Mouse (Mus musculus) E14TG2a.4 (cell line): Measurements from ENCODE around the gene Fbxo27.

Experiments
- CTCF ChIP-seq: conservative IDR thresholded peaks from 2 replicates; pipeline ENCODE4 v1.5.1; 2014; ENCODE audit warnings: low read length
- NANOG ChIP-seq: IDR thresholded peaks from 2 replicates; pipeline ENCODE4 v1.6.1; 2014; ENCODE audit warnings: borderline replicate concordance, low read length, mixed read lengths

DNA sequence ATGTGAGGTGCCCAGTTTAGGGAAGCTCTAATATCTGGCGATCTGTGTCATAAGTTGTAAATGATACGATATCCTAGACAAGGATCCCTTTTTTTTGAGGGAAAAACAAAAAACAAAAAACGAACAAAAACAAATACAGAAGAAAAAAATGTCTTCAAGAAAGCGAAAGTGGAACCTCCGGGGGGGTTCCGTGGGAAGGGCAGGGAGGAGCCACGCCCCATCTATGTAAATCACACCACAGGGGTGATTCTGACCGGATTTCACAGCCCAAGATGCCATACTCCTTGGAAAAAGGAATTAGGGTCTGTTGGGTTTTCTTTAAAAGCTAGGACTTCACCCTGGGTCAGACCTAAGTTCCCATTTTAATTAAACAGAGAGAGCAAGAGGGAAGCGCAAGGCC, 17.7 kb upstream of the Fbxo27 start:
- TF ChIP-seq CTCF (no peak), NANOG (no peak)
